8 mouse cellular contexts compared by ENCODE assay signal in the genomic region with DNA sequence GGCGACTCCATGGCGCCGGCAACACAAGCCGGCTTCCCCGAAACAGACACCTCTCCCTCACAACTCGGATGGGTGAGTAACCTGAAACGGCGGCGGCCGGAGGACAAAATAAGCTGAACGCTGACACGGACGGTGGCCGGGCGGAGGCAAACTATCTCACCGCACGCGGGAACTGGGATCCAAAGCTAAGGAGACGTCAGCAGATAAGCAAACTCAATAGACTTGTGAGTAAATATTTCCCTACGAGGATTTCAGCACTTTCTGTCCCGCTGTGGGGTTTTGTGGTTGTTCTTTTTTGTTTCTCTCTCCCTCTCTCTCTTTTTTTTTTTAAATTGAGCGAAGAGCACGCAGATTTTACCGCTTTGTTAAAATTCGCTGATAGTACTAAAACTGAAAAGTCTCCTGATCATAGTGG. TPM values are rescaled to one million over a fixed set of nuclear protein-coding genes. Genes with fewer than 3 reads are reported as not detected.
A peak's percentile ranks its signal among the peaks of the same experiment; 100 is the strongest.
DNase-seq lines count a peak whose midpoint lies in the region; ATAC-seq lines count a peak whose summit lies in the region.

Gene Atf6, minus strand, starts transcription at position 81 of the 415 bp plus-strand sequence.

- H3K9me3 ChIP-seq in heart, embryonic 14.5 days (ENCODE audit: control insufficient read depth, low read length), result no peaks in the 10 kb centered on the region
- no peaks in the 10 kb centered on the region for H3K9me3 ChIP-seq in liver, embryonic 13.5 days (replicated peaks)
- no peaks in the 10 kb centered on the region for H3K9me3 ChIP-seq in stomach, embryonic 16.5 days (replicated peaks; ENCODE audit: control insufficient read depth, low read length)

- peak; percentile 88 for DNase-seq in c-Kit-negative CD71-positive TER-119-positive erythroid progenitor cells, embryonic 14.5 days (ENCODE audit: low read depth, low spot score)
- DNase-seq in fibroblast of lung, adult 2 months (ENCODE audit: low read depth), result peak; percentile 76
- peak; percentile 96 for DNase-seq in kidney, postnatal 14 days
- peak; percentile 92 for DNase-seq in liver, embryonic 13.5 days
- peak; percentile 97 for DNase-seq in neural tube, embryonic 10.5 days (ENCODE audit: extremely low spot score, low spot score)

- peak within 1 kb of the TSS; percentile 81 to 86 for H3K27ac ChIP-seq in heart, embryonic 14.5 days (replicated peaks in 1 of 2; ENCODE audit: control insufficient read depth in 1 of 2, insufficient read depth in 1 of 2, low read depth in 2 of 2, low read length in 2 of 2)
- H3K27ac ChIP-seq in liver, embryonic 13.5 days, result peak within 1 kb of the TSS; percentile 91
- peak within 1 kb of the TSS; percentile 71 for H3K27ac ChIP-seq in stomach, embryonic 16.5 days (ENCODE audit: low read length)

- under 1% methylated on average over 25 of the region's 25 CpGs for WGBS in heart, embryonic 14.5 days
- under 1% methylated on average over 25 of the region's 25 CpGs for WGBS in liver, embryonic 13.5 days (ENCODE audit: insufficient replicate concordance)
- under 1% methylated on average over 25 of the region's 25 CpGs for WGBS in stomach, embryonic 16.5 days

- peak; percentile 59 for ATAC-seq in CD4-positive, CD25-positive, alpha-beta regulatory T cell, adult 4 months
- peak; percentile 66; the same call in 1 of the 2 replicates for ATAC-seq in heart, embryonic 14.5 days (ENCODE audit: insufficient number of reproducible peaks, insufficient read depth, low FRiP score, low read depth)
- ATAC-seq in liver, embryonic 13.5 days (ENCODE audit: low read depth), result peak; percentile 80
- peak; percentile 67; the same call in 1 of the 2 replicates for ATAC-seq in stomach, embryonic 16.5 days (ENCODE audit: insufficient read depth, low FRiP score)

- H3K27me3 ChIP-seq in heart, embryonic 14.5 days (ENCODE audit: control insufficient read depth, insufficient read depth, low read length), result no peaks in the 10 kb centered on the region
- H3K27me3 ChIP-seq in liver, embryonic 13.5 days, result no peaks in the 10 kb centered on the region
- no peaks in the 10 kb centered on the region for H3K27me3 ChIP-seq in stomach, embryonic 16.5 days (ENCODE audit: control insufficient read depth, insufficient read depth, low read length)

- H3K9ac ChIP-seq in heart, embryonic 14.5 days (ENCODE audit: low read length), result peak within 1 kb of the TSS; percentile 91
- H3K9ac ChIP-seq in liver, embryonic 13.5 days, result peak within 1 kb of the TSS; percentile 94
- peak within 1 kb of the TSS; percentile 90 for H3K9ac ChIP-seq in stomach, embryonic 16.5 days (ENCODE audit: low read length)

- H3K36me3 ChIP-seq in heart, embryonic 14.5 days (ENCODE audit: control insufficient read depth, insufficient read depth, low read length), result peaks cover 8% of the 10 kb centered on the region; the same call in 1 of the 2 replicates
- H3K36me3 ChIP-seq in liver, embryonic 13.5 days, result peaks cover 10% of the 10 kb centered on the region; the same call in 1 of the 2 replicates
- H3K36me3 ChIP-seq in stomach, embryonic 16.5 days (ENCODE audit: control insufficient read depth, insufficient read depth, low read length), result no peaks in the 10 kb centered on the region

- H3K4me2 ChIP-seq in heart, embryonic 14.5 days (ENCODE audit: low read length), result peak within 1 kb of the TSS; percentile 93
- peak within 1 kb of the TSS; percentile 83 for H3K4me2 ChIP-seq in liver, embryonic 13.5 days
- peak within 1 kb of the TSS; percentile 73 for H3K4me2 ChIP-seq in stomach, embryonic 16.5 days (ENCODE audit: low read depth, low read length)

- H3K4me3 ChIP-seq in heart, embryonic 14.5 days (ENCODE audit: control insufficient read depth in 1 of 2, insufficient read depth in 1 of 2, low read depth in 1 of 2, low read length in 2 of 2), result peak within 1 kb of the TSS; percentile 89 to 97
- peak within 1 kb of the TSS; percentile 85 for H3K4me3 ChIP-seq in liver, embryonic 13.5 days (replicated peaks)
- peak within 1 kb of the TSS; percentile 81 for H3K4me3 ChIP-seq in stomach, embryonic 16.5 days (replicated peaks; ENCODE audit: low read length)

- peaks cover 2 to 18% of the 10 kb centered on the region in 2 experiments; a peak in 3 of 4 replicates for H3K4me1 ChIP-seq in heart, embryonic 14.5 days (ENCODE audit: control insufficient read depth in 2 of 2, insufficient read depth in 2 of 2, low read length in 2 of 2)
- H3K4me1 ChIP-seq in liver, embryonic 13.5 days (replicated peaks), result peaks cover 47% of the 10 kb centered on the region
- H3K4me1 ChIP-seq in stomach, embryonic 16.5 days (ENCODE audit: control insufficient read depth, insufficient read depth, low read length), result no peaks in the 10 kb centered on the region

RNA-seq across cellular contexts. Expression of gene Atf6, which starts in this region (rescaled TPM):
- polyA plus RNA-seq in CD4-positive, CD25-positive, alpha-beta regulatory T cell, adult 4 months (2017; shearing (Covaris generic)), result 1 to 10 TPM; 5.8 to 8.8 TPM
- polyA plus RNA-seq in heart, embryonic 14.5 days (2014; fragmentation: Nextera tagmentation; extraction: Ambion mirVana), result 14.4 and 16.0 TPM in 2 replicates
- polyA plus RNA-seq in liver, embryonic 13.5 days (2015; fragmentation: Nextera tagmentation; extraction: Ambion mirVana), result 6.1 and 7.9 TPM in 2 replicates
- polyA plus RNA-seq in stomach, embryonic 16.5 days (2015; fragmentation: Nextera tagmentation; extraction: Ambion mirVana), result 9.8 and 10.0 TPM in 2 replicates

Comparison
In these comparisons a context has a peak if more than half of its experiments do, and no peak if none do; other contexts are left out.
1. Peak in every context shown above with its lines: DNase-seq, ATAC-seq, H3K4me3 ChIP-seq and H3K27ac ChIP-seq.